Mouse (Mus musculus): ENCODE data around the gene Dtl.

- no peak for TF ChIP-seq CTCF (IDR thresholded peaks at IDR 0.05)
- no peak for TF ChIP-seq EP300 (IDR thresholded peaks at IDR 0.05)
Measured at GRCm38 (mm10) chr1:191583836-191584235, 8.5 kb upstream of the Dtl start.

Data from lung, postnatal 0 days (tissue).